Mouse (Mus musculus) embryo, embryonic 11 days (tissue): ENCODE measurements around the gene Sulf2.
"Not testable (repeated sequence)": the region's sequence is repeated elsewhere in the genome, so short reads cannot be mapped to it uniquely, and the experiment has no call there.

Experiments
- DNase-seq: peaks from one replicate; pipeline ENCODE4 v3.0.0-alpha.2; 2015

The Sulf2 gene

GRCm38 (mm10) chr2:166155454-166155815 is at the start of gene Sulf2:
Gene Sulf2, minus strand, starts transcription at chr2:166155663.
- peak; percentile 92 for DNase-seq

DNA sequence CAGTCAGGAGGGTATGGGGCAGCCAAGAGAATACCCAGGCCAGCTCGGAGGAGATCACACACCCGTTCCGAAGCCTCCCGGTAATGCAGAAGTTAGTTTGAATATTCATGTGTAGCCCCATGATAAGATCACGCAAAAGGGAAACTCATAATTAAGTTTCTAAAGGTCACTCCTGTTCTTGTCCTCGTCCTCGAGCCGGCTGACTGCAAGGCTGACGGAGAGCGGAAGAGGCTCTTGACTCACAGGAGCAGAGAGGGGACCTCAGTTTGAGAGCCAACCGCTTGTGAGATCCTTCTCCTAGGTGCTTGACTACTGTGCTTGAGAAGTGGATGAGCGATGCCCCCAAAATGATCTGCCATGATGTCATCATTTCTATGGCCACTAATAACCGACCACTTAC is 48.7 kb upstream of the Sulf2 start:
- no peak for DNase-seq

- DNase-seq: no peak
Observed at GRCm38 (mm10) chr2:166203647-166204046, 48.2 kb upstream of the Sulf2 start.

DNA sequence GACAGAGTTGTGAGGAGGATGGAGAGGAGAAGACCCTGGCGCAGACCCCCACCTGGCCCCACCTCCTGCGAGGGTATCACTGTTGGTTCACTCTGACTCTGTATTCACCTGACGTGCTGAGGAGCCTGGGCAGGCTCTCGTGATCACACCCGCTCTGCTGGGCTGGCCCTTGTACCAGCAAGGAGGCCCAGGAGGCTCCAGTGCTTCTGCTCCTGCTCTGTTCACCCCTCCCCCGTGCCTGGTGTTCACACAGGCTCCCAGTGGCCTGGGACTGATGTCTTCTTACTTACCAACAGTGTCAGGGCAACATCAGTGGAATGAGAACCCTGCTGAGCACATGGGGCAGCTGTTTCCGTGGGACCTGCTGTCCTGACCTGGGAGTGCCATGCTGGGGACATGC is 42.5 kb upstream of the Sulf2 start:
- peak; percentile 53 for DNase-seq

- DNase-seq: peak; percentile 39
Observed at GRCm38 (mm10) chr2:166197064-166197463, 41.6 kb upstream of the Sulf2 start.

DNA sequence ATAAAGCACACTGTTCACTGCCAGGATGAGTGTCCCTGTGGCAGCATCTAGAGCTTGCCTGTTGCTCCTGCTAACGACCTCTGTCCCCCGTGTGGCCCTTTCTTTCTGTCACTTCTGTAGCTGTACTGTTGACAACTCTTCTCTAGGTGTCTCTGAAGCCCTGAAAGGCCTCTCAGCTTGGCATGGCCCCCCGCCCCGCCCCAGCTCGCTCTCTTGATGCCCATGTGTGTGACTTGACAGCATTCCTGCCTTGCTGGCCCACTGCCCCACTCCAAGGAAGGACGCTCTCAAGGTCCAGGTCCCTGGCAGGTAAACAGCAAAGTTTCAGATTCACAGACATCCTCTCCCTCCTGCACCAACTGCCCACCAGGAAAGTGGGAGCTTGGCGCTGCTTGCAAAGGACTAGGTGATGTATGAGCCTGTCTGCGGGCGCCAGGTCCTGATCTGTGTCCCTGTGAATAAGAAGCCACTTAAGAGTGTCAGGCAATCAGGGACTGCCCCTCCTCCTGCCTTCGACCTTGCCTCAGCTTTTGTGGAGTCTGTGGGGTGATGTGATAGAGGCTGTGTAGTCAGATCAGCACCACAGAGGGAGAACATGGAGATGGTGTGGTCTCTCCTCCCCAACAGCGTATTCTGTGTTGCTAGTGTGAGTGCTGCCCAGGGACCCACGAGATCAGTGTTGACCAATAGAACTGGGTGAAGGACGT is 40.8 kb upstream of the Sulf2 start:
- no peak for DNase-seq

DNA sequence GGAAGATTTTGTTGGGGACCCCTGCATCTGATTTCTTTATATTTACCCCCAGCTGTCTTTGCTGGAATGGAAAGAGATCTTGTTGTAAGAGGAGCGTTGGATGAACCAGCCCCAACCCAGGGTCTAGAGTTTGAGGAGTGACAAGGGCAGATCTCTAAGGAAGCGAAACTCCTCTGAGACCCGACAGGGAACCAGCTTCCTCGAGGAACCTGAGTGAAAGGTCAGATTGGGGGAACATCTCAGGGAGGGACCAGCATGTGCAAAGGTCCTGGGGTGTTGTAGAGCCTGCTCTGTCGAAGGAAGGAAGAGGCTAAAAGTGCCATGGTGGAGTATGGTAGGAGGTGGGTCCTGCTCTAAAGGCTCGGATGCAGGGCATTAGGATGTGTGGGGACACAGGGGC is 39.6 kb upstream of the Sulf2 start:
- DNase-seq: no peak

DNA sequence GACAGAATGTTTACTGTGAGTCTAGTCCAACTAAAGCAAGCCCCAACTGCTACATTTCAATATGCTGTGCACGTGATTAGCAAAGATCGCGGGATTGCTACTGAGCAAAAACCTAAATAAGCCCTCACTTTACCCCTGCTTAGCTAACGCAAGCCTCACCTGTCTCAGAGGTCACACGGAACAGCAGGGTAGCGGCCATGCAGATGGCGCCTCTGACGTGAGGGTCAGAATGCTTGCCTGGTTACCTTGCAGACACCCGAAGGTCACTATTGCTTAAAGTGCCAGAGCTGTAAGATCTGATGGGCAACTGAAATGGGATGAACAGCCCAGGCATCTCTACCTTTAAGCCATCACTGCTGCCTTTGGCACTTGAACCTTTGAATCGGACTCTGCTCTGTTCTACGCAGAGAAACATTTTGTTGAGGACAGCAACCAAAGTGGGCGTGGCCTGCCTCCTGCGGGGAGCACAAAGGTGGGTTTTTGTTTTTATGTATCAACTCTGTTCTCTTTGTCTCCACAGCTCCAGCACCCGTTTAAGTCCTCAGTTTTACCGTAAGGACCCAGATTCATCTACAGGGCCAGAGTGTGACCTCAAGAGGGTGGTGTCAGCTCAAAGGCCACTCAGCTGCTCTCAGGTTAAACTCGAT is 38.8 kb upstream of the Sulf2 start:
- no peak for DNase-seq

DNA sequence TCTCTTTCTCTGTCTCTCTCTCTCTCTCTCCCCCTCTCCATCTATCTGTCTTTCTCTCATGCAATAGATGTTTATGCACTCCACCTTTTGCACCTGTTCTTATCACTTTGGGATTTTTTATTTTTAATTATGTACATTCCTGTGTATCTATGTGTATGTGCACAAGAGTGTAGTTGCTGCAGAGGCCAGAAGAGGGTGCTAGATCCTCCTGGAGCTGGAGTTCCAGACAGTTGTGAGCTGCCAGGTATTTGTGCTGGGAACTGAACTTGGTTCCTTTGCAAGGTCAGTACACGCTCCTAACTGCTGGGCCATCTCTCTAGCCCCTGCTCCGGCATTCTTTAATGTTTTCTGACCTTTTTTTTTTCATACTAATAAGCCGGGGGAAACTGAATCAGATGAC is 38.0 kb upstream of the Sulf2 start:
- no peak for DNase-seq

GRCm38 (mm10) chr2:166190816-166191215 is 35.4 kb upstream of the Sulf2 start:
- DNase-seq: no peak

- no peak for DNase-seq
Observed at GRCm38 (mm10) chr2:166189191-166189590, 33.7 kb upstream of the Sulf2 start.

DNA sequence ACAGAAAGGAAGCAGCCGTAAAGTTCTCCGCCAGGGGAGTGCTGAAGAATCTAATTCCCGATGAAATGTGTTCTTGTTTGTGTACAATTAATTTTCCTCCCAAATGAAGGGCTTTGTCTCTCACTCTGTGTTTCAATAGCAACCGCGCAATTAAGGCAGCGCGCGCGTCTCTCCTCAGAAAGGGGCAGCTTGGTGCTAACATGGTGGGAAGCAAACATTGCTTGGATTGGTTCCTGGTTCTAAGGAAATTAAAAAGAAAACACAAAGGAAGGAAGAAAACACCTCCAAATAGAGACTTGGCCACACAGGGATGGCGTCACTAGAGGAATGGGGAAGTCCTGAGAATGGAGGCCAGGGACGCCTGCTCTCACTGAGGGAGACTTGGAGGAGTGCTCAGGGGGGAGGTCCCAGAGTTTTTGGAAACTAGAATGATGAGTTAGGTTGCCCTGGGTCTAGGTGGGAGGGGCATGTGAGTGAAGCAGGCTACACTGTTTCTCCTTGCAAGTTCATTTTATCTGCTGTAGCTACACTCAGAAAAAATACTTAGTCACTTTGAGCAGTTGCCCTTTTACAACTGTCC is 32.5 kb upstream of the Sulf2 start:
- not testable (repeated sequence) for DNase-seq

- not testable (repeated sequence) for DNase-seq
Observed at GRCm38 (mm10) chr2:166187319-166187718, 31.9 kb upstream of the Sulf2 start.

- DNase-seq: no peak
Observed at GRCm38 (mm10) chr2:166186244-166186948, 30.9 kb upstream of the Sulf2 start.

DNA sequence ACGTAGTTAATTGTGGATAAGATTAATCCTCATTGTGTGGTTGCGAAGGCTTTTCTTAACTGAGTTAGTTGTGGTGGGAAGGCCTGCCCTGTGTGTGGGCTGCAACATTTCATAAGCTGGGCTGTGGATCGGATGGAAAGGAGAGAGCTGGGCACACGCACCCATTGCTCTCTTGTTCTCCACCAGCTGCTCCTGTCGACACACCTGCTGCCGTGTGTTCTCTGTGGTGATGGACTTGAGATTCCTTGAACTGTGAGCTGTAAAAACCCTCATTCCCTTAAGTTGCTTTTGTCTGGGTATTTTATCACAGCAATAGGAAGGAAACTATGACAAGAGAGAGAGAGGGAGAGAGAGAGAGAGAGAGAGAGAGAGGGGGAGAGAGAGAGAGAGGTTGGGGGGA is 30.3 kb upstream of the Sulf2 start:
- DNase-seq: no peak

DNA sequence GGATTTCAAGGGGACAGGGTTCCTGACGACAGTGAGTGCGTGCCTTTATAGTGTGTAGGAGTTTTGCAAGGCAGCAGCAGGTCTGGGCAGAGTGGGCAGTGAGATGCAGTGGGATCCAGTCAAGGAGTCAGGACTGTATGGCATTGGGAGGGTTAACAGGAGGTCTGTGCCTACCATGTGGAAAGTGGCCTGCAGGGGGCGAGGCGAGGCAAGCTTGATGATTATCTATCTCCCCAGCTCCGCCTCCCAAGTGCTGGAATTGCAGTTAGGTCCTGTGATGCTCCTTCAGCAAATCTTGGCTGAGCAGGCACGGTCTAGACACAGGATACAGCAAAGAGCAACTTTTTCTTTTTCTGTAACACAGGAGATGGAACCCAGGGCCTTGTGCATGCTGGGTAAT is 29.0 kb upstream of the Sulf2 start:
- DNase-seq: peak; percentile 56

- no peak for DNase-seq
Observed at GRCm38 (mm10) chr2:166182009-166182685, 26.7 kb upstream of the Sulf2 start.

DNA sequence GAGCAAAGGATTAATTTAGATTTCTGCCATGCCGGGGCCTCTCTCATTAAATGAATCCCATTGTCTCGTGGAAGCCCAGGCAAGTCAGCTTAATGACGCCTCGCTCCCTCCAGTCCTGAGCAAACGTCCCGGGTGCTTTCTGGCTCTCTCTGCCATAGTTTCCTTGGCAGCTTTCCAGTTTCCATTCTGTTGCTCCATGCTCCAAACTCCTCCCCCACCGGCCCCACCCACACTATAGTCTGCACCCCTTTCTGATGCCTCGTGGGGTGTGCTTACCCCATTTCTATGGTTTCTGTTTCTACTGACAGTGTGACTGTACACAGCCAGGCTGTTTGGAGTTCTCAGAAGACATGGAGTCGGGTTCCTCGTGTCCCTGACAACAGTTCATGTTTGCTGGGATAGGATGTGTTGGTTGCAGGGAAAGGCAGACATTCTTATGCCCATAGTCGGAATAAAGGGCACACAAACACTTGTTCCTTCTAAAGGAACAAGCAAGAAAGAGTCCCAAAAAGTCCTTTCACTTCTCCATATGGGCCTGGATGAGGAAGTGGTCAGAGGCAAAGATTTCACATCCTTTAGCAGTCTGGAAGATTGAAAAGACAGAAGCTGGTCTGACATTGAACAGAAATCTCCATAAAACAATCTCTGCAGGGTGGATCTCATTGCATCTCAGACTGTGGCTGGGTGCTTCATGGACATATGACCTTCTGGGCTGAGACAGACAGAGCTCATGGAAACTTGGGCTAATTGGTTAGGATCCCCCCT is 25.5 kb upstream of the Sulf2 start:
- DNase-seq: peak; percentile 63

- peak; percentile 81 for DNase-seq
Observed at GRCm38 (mm10) chr2:166180136-166180649, 24.7 kb upstream of the Sulf2 start.

DNA sequence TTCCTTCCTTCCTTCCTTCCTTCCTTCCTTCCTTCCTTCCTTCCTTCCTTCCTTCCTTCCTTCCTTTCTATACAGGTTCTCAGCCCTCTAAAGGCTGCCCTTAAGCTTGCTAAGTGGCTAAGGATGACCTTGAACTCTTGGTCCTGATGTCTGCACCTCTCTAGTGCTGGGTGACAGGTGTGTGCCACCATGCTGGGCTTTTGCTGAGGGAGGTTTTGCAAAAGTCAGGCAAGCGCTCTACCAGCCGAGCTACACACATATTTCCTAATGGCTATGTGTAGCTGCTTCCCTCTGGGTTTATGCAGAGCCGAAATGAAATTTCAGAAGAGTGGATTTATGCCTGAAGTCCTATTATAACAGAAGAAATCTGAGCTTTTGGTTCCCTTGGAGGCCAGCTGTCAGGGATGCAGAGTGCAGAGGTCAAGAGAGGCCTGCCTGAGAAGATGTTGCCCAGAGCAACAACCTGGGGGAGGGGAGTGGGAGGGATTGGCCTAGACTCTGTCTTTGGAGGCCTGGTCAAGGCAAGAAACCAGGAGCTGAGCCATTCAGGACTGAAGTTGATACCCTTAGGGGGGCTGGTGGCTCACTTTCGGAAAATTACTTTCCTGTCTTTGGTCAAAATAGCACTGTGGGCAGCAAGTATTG is 24.1 kb upstream of the Sulf2 start:
- peak; percentile 89 for DNase-seq

DNA sequence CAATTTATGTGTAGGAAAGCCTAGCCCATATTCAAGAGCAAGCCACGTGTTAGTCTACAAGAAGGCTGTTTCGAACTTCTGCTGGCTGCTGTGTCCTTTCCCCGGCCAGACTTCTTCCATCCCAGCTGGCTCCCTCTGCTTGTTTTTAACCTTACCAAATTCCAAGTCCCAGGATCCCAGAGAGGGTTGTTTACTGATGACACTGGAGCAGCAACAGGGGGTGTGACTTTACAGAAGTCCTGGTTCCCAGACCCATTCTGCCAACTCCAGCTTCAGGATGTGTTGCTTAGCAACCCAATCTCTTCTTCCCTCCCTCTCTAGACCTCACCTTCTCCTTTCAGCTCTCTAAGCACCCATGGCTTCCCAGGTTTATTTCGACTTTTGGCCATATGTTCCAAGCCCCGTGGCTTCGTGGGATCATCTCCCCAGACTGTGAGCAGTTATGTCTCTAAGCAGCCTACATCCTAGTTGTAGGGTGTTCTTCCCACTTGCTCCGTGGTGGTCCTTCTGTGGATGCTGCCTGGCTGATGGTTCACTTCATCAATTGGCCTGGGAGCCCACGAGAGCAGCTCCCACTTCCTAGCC is 20.2 kb upstream of the Sulf2 start:
- no peak for DNase-seq
